Mouse (Mus musculus): ENCODE measurements around the gene Rbck1. TPM values are rescaled to one million over a fixed set of nuclear protein-coding genes. Genes with fewer than 3 reads are reported as not detected.
A peak's percentile ranks its signal among the peaks of the same experiment; 100 is the strongest.
"Not testable (repeated sequence)": the region's sequence is repeated elsewhere in the genome, so short reads cannot be mapped to it uniquely, and the experiment has no call there.

Gene Rbck1
- polyA plus RNA-seq, 1 experiment from 2014 or later = 58.2 TPM

- not testable (repeated sequence) for H3K27me3 ChIP-seq (ENCODE audit: control insufficient read depth, insufficient read depth, low read length); ATAC-seq (replicated peaks; ENCODE audit: insufficient number of reproducible peaks, low FRiP score, low TSS enrichment, low read depth); H3K9me3 ChIP-seq (replicated peaks; ENCODE audit: control insufficient read depth, low read length); H3K4me3 ChIP-seq (ENCODE audit: low read depth, low read length); H3K27ac ChIP-seq (replicated peaks; ENCODE audit: low read depth, low read length); H3K4me2 ChIP-seq (ENCODE audit: low read depth, low read length); H3K4me1 ChIP-seq (ENCODE audit: control insufficient read depth, insufficient read depth, low read length); DNase-seq (ENCODE audit: low spot score); H3K36me3 ChIP-seq (replicated peaks; ENCODE audit: control insufficient read depth, insufficient read depth, low read depth, low read length); H3K9ac ChIP-seq (replicated peaks; ENCODE audit: low read length)
- 94% methylated on average over 1 of the region's 2 CpGs for WGBS
These were observed 42.8 kb downstream of the Rbck1 start for GRCm38 (mm10) chr2:152289623-152290022.

GRCm38 (mm10) chr2:152288046-152288445 is 44.4 kb downstream of the Rbck1 start:
- DNase-seq (ENCODE audit: low spot score) = no peak
- H3K4me1 ChIP-seq (ENCODE audit: control insufficient read depth, insufficient read depth, low read length) = no peaks in the 10 kb centered on the region
- no peak for ATAC-seq (replicated peaks; ENCODE audit: insufficient number of reproducible peaks, low FRiP score, low TSS enrichment, low read depth)
- H3K27ac ChIP-seq (replicated peaks; ENCODE audit: low read depth, low read length) = no peak overlapping the region
- no peak overlapping the region for H3K4me2 ChIP-seq (ENCODE audit: low read depth, low read length)
- no peaks in the 10 kb centered on the region for H3K9me3 ChIP-seq (replicated peaks; ENCODE audit: control insufficient read depth, low read length)
- H3K4me3 ChIP-seq (ENCODE audit: low read depth, low read length) = no peak overlapping the region
- no peaks in the 10 kb centered on the region for H3K27me3 ChIP-seq (ENCODE audit: control insufficient read depth, insufficient read depth, low read length)
- no peaks in the 10 kb centered on the region for H3K36me3 ChIP-seq (replicated peaks; ENCODE audit: control insufficient read depth, insufficient read depth, low read depth, low read length)
- WGBS = 75% methylated on average over 8 of the region's 8 CpGs
- no peak overlapping the region for H3K9ac ChIP-seq (replicated peaks; ENCODE audit: low read length)

- Histone ChIP-seq H3K36me3 (replicated peaks; ENCODE audit: control insufficient read depth, insufficient read depth, low read depth, low read length) (no peaks in the 10 kb centered on the region), H3K4me3 (ENCODE audit: low read depth, low read length) (no peak overlapping the region), H3K4me1 (ENCODE audit: control insufficient read depth, insufficient read depth, low read length) (no peaks in the 10 kb centered on the region), H3K9me3 (replicated peaks; ENCODE audit: control insufficient read depth, low read length) (no peaks in the 10 kb centered on the region), H3K27me3 (ENCODE audit: control insufficient read depth, insufficient read depth, low read length) (no peaks in the 10 kb centered on the region), H3K27ac (replicated peaks; ENCODE audit: low read depth, low read length) (no peak overlapping the region), H3K4me2 (ENCODE audit: low read depth, low read length) (no peak overlapping the region), H3K9ac (replicated peaks; ENCODE audit: low read length) (no peak overlapping the region)
- WGBS = 89% methylated on average over 5 of the region's 5 CpGs
- no peak for ATAC-seq (replicated peaks; ENCODE audit: insufficient number of reproducible peaks, low FRiP score, low TSS enrichment, low read depth)
- no peak for DNase-seq (ENCODE audit: low spot score)
These were observed 44.9 kb downstream of the Rbck1 start for GRCm38 (mm10) chr2:152287560-152287959.

- no peaks in the 10 kb centered on the region for H3K9me3 ChIP-seq (replicated peaks; ENCODE audit: control insufficient read depth, low read length)
- H3K9ac ChIP-seq (replicated peaks; ENCODE audit: low read length) = no peak overlapping the region
- no peaks in the 10 kb centered on the region; the same call in none of the 2 replicates for H3K36me3 ChIP-seq (replicated peaks; ENCODE audit: control insufficient read depth, insufficient read depth, low read depth, low read length)
These were observed 51.0 kb downstream of the Rbck1 start for GRCm38 (mm10) chr2:152281407-152281806.

GRCm38 (mm10) chr2:152273639-152274038 is 58.8 kb downstream of the Rbck1 start:
- WGBS = 87% methylated on average over 2 of the region's 2 CpGs
- Histone ChIP-seq H3K9ac (replicated peaks; ENCODE audit: low read length) (no peak overlapping the region), H3K27ac (replicated peaks; ENCODE audit: low read depth, low read length) (no peak overlapping the region), H3K4me3 (ENCODE audit: low read depth, low read length) (no peak overlapping the region), H3K9me3 (replicated peaks; ENCODE audit: control insufficient read depth, low read length) (no peaks in the 10 kb centered on the region), H3K36me3 (replicated peaks; ENCODE audit: control insufficient read depth, insufficient read depth, low read depth, low read length) (peaks cover 3% of the 10 kb centered on the region), H3K27me3 (ENCODE audit: control insufficient read depth, insufficient read depth, low read length) (no peaks in the 10 kb centered on the region), H3K4me1 (ENCODE audit: control insufficient read depth, insufficient read depth, low read length) (no peaks in the 10 kb centered on the region), H3K4me2 (ENCODE audit: low read depth, low read length) (no peak overlapping the region)
- ATAC-seq (replicated peaks; ENCODE audit: insufficient number of reproducible peaks, low FRiP score, low TSS enrichment, low read depth) = no peak
- peak; percentile 13 for DNase-seq (ENCODE audit: low spot score)

More at GRCm38 (mm10) chr2:152281407-152281806, 51.0 kb downstream of the Rbck1 start:
- Histone ChIP-seq H3K27ac (replicated peaks; ENCODE audit: low read depth, low read length) (no peak overlapping the region), H3K4me3 (ENCODE audit: low read depth, low read length) (no peak overlapping the region), H3K4me1 (ENCODE audit: control insufficient read depth, insufficient read depth, low read length) (no peaks in the 10 kb centered on the region), H3K4me2 (ENCODE audit: low read depth, low read length) (no peak overlapping the region), H3K27me3 (ENCODE audit: control insufficient read depth, insufficient read depth, low read length) (no peaks in the 10 kb centered on the region)
- DNase-seq (ENCODE audit: low spot score) = no peak
- WGBS = 84% methylated on average over 3 of the region's 3 CpGs
- no peak for ATAC-seq (replicated peaks; ENCODE audit: insufficient number of reproducible peaks, low FRiP score, low TSS enrichment, low read depth)

Other genes starting within 250 kb of the Rbck1 start
- gene Srxn1, start 227.1 kb downstream of the Rbck1 start, polyA plus RNA-seq (2014; fragmentation: Nextera tagmentation; extraction: Ambion mirVana) = 10.0 and 10.6 TPM in 2 replicates
- gene Tcf15, start 189.1 kb downstream of the Rbck1 start, polyA plus RNA-seq (2014; fragmentation: Nextera tagmentation; extraction: Ambion mirVana) = 11.3 and 12.2 TPM in 2 replicates
- gene Csnk2a1, start 105.8 kb downstream of the Rbck1 start, polyA plus RNA-seq (2014; fragmentation: Nextera tagmentation; extraction: Ambion mirVana) = 57.8 and 64.9 TPM in 2 replicates
- gene Tbc1d20, start 38.8 kb downstream of the Rbck1 start, polyA plus RNA-seq (2014; fragmentation: Nextera tagmentation; extraction: Ambion mirVana) = 25.4 and 26.4 TPM in 2 replicates
- gene Trib3, start 11.4 kb upstream of the Rbck1 start, polyA plus RNA-seq (2014; fragmentation: Nextera tagmentation; extraction: Ambion mirVana) = 1.4 and 1.7 TPM in 2 replicates
- gene Nrsn2, start 44.0 kb upstream of the Rbck1 start, polyA plus RNA-seq (2014; fragmentation: Nextera tagmentation; extraction: Ambion mirVana) = 3.0 and 4.2 TPM in 2 replicates
- gene Sox12, start 65.4 kb upstream of the Rbck1 start, polyA plus RNA-seq (2014; fragmentation: Nextera tagmentation; extraction: Ambion mirVana) = 19.6 and 20.7 TPM in 2 replicates
- 61.6 and 67.7 TPM in 2 replicates for gene Zcchc3, start 82.4 kb upstream of the Rbck1 start, polyA plus RNA-seq (2014; fragmentation: Nextera tagmentation; extraction: Ambion mirVana)
- 0.17 and 0.24 TPM in 2 replicates for gene 6820408C15Rik, start 82.9 kb upstream of the Rbck1 start, polyA plus RNA-seq (2014; fragmentation: Nextera tagmentation; extraction: Ambion mirVana)
- not detected in 2 replicates for gene Defb23, start 132.0 kb upstream of the Rbck1 start, polyA plus RNA-seq (2014; fragmentation: Nextera tagmentation; extraction: Ambion mirVana)
- not detected in 2 replicates for gene Defb20, start 144.4 kb upstream of the Rbck1 start, polyA plus RNA-seq (2014; fragmentation: Nextera tagmentation; extraction: Ambion mirVana)
- not detected in 2 replicates for gene Defb22, start 157.5 kb upstream of the Rbck1 start, polyA plus RNA-seq (2014; fragmentation: Nextera tagmentation; extraction: Ambion mirVana)
- not detected in 2 replicates for gene Defb26, start 179.0 kb upstream of the Rbck1 start, polyA plus RNA-seq (2014; fragmentation: Nextera tagmentation; extraction: Ambion mirVana)
- gene Defb28, start 185.6 kb upstream of the Rbck1 start, polyA plus RNA-seq (2014; fragmentation: Nextera tagmentation; extraction: Ambion mirVana) = not detected in 2 replicates
- not detected in 2 replicates for gene Defb29, start 207.4 kb upstream of the Rbck1 start, polyA plus RNA-seq (2014; fragmentation: Nextera tagmentation; extraction: Ambion mirVana)
- not detected in 2 replicates for gene Gm17416, start 236.7 kb upstream of the Rbck1 start, polyA plus RNA-seq (2014; fragmentation: Nextera tagmentation; extraction: Ambion mirVana)
- not detected in 2 replicates for gene Defb21, start 240.1 kb upstream of the Rbck1 start, polyA plus RNA-seq (2014; fragmentation: Nextera tagmentation; extraction: Ambion mirVana)
- not detected in 2 replicates for gene Defb19, start 247.7 kb upstream of the Rbck1 start, polyA plus RNA-seq (2014; fragmentation: Nextera tagmentation; extraction: Ambion mirVana)